Mouse (Mus musculus) hematopoietic stem cell, adult 5-6 weeks (primary cell): Measurements from ENCODE around the gene Gm15217. TPM values are rescaled to one million over a fixed set of nuclear protein-coding genes. Genes with fewer than 3 reads are reported as not detected.

Experiments used
- ATAC-seq, 2 experiments: fragments of 125-278 bp in 1 of 2; replicated peaks in 1 of 2; 2 replicates each; pipeline ENCODE4 v1.8.0; 2016 to 2017; ENCODE audit warnings: inconsistent platforms in 2 of 2, mild to moderate bottlenecking in 2 of 2, moderate number of reproducible peaks in 2 of 2, low read depth in 1 of 2, moderate TSS enrichment in 1 of 2; ENCODE audit not compliant: low FRiP score in 2 of 2, poor library complexity in 2 of 2, severe bottlenecking in 2 of 2, insufficient read depth in 1 of 2, low TSS enrichment in 1 of 2
- total RNA-seq: library from RNA; stranded (forward); fragments of 172-1452, 232-1000 nt; gene quantifications from 2 replicates; pipeline ENCODE4 v1.2.3, GENCODE M21; 2017

Gene Gm15217
- total RNA-seq, 1 experiment from 2014 or later: not detected

DNA sequence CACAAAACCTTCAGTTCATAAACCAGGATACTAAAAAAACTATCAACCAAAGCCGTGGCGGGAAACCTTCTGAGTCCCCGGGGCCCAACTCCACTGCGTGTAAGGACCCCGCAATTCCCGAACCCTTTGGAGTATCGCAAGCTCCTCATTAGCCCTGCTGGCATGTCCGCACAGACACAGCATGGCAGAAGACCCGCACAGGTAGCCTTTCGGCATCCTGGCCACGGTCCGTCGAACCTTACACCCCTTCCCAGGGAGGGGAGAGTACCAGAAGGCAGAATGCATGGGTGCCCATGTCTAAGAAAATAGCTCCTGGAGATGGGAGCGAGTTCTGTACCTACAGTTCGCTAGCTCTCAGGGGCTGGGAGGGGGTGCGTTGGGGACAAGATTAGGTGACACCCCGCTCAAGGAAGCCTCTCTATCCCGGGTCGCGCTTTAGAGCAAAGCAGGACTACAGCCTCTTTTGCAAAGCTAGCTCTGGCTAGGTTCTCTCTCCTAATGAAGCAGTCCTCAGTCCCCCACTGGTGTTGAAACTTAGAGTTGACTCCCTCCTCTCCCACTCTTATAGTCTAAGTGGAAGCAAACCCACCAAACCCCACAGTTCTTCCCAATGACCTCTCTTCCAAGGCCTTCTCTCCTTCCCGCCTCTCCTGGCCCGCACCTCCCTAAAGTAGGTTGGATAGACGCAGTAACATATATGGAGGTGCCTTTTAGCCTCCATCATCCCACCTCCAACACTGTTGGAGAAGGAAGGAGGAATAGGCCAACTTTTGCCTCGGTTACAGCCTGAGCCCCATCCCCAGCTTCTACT is 10.4 kb downstream of the Gm15217 start:
- ATAC-seq: no peak

DNA sequence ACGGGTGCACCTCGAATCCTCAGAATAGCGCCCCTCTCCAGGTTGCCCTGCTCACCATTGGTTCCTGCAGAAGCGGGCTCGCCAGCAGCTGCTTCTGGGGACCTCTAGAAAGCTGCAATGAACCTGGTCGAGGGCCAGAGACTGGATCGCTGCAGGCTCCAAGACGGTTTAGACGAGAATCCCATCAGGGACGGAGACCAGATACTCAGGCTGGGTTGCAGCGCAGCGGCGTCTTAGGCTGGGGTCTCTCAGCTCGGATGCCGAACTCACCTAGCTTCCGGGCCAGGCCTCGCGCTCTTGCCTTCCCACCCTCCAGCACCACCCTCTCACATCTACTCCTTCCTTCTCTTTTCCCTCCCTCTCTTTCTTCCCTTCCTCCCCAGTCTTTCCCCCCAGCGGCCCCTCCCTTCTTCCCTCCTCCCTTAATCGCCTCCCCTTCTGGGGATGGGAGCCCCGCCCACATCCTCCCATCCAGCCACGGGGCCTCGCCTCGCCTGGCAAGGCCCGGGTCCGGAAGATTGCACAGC is 11.1 kb downstream of the Gm15217 start, which contains the start of gene Bmp4:
Gene Bmp4 (minus strand): TSS at position 421 of the 527 bp plus-strand sequence.
- no peak for ATAC-seq

DNA sequence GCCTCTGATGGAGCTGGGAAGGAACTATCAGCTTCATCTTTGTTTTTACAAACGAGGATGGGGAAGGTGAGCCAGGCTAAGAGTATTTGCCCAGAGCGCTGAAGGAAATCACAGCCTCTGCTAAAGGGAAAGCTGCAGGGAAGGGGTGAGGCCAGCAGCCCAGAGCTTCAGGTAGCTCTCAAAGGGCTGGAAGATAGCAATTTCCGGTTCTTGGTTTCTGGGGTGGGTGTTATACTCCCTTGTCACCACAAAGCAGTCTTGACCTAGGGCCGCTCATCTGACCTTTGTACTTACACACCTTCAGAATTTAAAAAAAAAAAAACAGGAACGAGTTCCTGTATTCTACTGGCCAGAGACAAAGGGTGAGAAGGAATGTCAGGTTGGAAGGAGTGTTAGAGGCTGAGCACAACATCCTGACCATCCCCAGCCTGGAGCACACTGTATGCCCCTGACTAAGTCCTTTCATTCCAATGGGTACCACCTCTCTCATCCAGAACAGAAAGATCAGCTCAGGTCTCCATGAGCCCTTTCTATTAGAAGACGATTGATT is 12.5 kb downstream of the Gm15217 start:
- no peak for ATAC-seq

DNA sequence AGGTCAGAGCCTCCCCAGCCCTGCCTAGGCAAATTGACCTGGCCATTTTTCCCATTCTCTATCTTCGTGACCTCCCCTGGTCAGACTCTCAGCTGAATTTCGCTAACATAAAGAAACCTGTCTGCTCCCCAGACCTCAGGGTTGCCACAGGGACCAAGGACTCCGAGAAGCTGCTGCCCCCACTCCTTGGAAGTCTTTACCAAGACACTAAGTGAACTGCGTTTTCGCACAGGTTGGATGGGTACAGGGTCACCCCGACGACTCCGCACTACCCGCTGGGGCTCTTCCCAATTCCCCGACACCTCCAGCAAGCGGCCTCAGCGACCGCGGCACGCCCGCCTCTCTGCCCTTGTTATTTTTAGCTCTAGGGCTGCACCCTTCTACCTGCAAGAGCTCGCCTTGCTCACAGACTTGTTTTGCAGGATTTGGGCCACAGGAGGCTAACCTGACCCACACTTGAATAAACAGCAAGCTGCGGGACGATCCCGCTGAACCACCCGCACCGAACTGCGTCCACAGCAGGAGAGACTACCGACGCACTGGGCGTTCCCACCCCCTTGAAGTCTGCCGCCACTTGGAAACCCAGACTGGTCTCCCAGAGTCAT is 19.0 kb downstream of the Gm15217 start:
- ATAC-seq: peak in 1 of 2 experiments; percentile 63; a peak in 1 of 4 replicates

DNA sequence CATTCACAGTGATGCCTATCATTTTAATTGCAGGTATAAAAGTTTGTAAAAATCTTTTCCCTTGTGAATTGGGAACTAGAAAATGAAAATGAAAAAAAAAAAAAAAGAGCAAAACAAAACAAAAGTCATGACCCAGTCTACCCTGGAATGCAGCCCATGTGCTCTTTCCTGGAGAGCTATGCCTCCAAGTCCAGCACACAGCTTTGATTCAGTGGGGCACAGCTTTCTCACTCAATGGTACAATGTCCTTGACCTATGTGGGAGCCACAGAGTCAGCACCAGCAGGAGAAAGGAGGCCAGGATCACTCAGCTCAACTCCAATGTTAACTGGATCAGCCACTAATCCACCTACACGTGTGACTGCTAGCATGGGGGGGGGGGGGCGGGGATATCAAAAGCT is 20.7 kb downstream of the Gm15217 start:
- ATAC-seq: no peak

DNA sequence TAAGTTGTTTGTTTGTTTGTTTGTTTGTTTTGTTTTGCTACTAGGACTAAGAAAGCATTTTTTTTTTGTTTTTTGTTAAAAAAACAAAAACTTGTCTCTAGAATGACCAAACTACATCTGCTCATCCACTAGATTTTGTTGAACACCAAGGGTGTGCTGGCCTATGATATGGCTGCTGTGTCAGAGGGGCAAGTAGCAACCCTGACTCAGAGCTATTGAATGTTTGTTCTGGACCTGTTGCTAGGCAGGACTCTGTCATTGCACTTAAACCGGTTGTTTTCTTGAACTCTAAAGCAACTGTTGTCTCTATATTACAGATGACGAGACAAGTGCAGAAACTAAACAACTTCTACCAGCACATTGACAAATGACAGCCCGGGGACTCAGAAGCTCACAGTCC is 29.1 kb downstream of the Gm15217 start:
- no peak for ATAC-seq

DNA sequence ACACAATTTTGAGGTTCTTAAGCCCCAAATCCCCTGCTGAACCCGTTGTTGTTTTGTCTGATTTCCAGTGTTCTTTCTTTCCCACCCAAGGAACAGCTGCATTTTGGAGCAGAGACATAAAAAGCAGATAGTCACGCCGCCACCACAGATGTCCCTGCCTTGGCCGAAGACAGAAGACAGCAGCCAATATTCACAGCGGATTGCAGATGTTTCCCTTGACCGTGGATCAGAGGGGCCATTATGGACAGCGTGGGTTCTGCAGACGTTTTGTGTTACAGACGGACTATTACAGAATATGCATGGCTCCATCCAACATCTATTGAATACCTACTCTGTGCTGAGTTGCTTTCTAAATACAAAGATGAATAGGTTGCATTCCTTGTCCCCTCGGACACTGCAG is 29.8 kb downstream of the Gm15217 start:
- no peak for ATAC-seq

DNA sequence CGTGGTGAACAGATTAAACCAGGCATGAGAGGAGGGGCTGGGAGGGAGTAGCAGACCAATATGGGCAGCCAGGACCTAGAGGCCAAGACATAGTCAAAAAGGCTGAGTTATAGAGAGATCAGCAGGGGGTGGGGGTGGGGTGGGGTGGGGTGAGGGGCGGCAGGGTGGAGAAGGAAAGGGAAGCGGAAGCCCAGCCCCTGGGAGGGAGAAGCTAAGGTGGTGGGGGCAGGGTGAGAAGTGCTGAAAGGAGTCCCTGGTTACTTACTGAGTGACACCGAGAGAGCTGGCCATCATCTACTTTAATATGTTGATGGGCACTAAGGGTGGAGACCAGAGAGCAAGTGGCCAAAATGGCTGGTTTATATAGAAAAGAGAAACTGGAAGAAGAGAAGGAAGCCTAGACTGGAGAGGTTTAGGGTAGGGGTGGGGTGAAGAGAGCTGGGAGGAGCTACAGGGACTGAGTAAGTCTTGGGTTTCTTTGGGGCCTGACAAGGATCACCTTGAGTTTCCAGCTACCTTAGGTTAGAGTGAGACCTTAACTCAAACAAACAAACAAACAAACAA is 31.4 kb downstream of the Gm15217 start:
- no peak for ATAC-seq

DNA sequence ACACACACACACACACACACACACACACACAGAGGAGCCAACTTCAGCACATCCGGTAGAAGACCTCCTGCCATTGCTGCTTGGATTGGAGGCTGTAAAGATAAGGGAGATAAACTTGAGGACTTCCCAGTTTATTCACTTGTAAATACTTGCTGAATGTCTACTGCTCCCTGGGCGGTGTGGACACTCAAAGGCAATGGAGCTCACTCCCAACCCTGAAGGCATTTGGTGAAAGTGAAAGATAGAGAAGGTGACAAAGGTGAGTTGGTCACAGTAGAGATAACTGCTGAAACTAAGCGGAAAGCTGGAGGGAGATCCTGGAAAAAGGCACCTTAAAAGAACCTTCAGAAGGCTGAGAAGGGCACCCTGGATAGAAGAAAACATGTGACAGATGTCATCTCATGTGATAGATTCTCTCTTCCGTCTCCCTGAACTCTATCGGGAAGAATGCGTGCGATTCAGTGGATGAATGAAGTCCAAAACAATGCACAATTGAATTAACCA is 33.3 kb downstream of the Gm15217 start:
- ATAC-seq: no peak

DNA sequence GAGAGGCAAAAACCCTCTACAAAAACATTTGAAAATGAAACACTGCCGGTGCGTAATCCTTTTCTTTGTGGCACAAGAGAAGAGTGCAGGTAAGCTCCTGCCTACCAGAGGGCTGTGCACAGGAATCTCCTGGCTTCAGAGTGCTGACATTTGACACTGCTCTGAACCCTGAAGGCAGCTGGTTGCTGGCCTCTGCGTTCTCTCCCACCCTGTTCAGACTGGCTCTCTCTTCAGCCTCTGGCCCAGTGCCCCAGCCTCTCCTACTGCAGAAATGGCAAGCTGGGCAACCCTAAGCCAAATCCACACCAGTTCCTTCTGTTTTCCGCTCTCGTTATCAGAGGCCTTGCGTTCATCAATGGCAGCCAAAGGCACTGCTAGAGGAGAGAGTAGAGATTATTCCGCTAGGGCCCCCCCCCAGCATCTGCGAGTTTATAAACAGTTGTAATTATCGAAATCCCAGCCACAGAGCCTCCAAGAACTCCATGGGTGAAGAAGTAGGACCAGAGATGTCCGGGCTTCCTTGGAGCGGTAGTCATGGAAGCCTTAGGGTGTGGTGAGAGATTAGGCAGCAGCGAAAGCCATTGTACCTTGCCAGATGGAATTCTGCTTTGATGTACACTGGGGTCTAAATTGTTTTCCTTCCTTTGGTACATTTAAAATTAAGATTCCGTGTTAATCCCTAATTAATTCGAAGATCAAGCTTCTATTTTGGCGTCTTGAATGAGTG is 39.3 kb downstream of the Gm15217 start:
- no peak for ATAC-seq

DNA sequence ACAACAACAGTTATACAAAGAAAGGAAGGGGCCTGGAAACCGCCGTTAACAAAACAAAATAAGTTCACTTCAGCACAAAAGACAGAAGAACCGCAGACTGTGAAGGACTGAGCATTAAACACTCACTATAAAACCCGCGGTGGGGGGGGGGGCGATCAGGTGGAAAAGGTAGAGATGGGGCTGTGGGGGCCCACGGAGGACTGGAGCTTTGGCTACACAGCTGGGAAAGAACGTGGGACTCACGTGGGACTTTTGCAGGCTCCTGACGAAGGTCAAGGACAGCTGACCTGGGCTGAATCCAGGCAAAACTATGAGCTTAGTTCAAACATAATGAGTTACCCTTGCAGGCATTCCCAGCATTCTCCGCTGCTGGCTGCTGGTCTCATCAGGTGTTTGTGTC is 40.1 kb downstream of the Gm15217 start:
- ATAC-seq: no peak

DNA sequence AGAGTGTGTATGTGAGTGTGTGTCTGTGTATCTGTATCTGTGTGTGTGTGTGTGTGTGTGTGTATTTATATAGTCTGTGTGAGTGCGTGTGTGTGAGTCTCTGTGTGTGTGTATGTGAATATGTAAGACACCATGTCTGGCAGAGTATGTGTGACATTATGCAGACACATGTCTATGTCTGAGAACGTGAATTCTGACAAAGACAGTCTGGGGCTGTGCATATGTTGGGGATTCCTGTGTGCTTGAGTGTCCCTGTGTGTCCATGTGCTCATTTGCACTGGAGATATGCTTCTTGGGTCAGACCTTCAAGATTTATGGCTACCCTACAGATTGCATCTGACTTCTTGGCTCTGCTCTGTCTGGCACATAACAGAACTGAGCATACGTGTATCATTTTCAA is 42.6 kb downstream of the Gm15217 start:
- ATAC-seq: no peak

DNA sequence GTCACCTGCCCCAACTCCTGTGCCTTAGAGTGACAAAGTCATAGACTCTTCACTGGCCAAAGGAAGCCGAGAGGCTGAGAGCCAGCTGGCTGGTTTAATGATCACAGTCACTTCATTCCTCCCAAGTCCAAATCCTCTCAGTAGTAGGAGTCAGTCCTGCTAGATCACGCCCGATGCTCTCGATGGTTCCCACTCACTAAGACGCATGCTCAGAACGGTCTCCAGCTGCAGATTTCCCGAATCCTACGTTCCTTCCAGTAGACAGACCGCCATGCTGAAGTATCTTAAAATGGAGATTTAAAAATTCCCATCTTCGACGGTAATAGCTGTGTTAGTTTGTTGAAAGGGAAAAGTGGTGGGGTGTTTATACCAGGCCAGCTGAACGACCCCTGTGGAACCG is 48.0 kb downstream of the Gm15217 start:
- no peak for ATAC-seq

DNA sequence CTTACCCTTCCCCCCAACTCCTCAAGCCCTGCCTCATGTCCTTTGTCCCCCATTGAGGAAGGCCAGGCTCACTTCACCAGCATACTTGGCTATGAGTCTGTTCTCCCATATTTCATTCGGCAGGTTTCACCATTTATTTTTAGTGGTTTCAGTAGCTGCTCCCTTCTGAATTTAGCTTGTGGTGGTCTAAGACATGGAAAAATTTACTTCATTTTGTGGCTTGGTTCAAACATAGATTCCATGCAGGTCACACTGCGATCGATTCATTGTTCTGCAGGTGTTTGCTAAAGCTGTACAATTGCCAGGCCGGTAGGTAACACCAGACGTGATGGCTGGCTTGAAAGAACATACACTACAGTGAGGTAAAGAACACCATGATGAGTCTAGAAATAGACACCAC is 51.0 kb downstream of the Gm15217 start:
- ATAC-seq: no peak
